Mouse (Mus musculus) liver, embryonic 14 days (tissue): Measurements from ENCODE around the gene Grm4. TPM values are rescaled to one million over a fixed set of nuclear protein-coding genes. Genes with fewer than 3 reads are reported as not detected.

Experiments
- polyA plus RNA-seq: library from polyadenylated mRNA; depleted of rRNA; stranded (reverse); fragments of >200 nt; gene quantifications from 2 replicates; pipeline ENCODE4 v1.2.3, GENCODE M21; 2012; rRNA removed

Grm4 gene
- 0.01 TPM in 1 of 2 replicates, not detected in the other for polyA plus RNA-seq

DNA sequence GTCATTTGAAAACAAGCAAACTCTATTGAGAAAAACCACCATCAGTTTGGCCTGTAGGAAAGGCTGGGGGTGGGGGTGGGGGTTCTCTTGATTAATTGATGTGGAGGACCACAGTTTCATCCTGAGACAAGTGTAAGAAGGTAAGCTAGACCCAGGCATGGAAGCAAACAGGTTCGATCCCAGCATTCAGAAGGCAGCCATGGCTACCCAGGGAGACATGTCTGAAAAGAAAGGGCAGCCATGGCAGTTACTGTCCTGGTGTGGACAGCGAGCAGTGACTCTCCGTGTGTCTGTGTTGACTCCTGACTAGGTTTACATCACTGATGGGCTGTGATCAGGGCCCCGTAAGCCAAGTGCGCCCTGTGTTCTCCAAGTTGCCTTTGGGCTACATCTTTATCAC is at the start of gene Grm4:
Grm4 (minus strand) TSS at position 101 of the 400 bp plus-strand sequence.

DNA sequence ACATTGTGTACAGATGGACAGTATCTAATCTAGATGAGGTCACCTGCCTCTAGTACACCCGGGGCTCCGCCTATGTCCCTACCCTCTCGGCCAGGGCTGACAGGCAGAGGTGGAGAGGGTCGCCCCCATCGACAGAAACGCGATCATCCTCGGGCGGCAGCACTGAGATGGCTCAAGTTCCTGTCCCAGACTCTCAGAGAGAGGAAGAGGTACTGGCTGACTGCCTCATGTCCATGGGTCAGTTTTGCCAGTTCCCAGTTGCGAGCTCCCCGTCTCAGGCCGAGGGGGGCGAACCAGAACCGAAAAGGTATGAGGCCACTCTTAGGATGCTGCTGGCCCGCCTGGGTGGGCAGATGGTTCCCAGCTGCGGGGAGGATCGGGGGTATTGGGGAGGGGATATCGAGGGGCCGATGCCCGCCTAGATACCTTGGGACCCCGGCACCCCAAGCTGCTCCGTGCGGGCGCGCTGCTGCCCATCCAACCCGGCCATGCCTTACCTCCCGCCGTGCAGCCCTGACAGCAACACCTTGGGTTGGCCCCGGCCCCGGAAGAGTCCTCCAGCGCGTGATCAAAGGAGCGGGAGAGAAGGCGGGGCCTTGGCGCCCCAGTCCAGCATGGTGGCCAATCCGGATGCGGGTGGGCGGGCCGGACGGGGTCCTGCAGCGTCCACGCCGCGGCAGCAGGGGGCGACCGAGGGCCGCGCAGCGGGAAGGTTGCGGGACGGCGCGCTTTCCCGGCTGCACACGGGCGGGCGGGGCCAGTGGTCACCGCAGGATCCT is 44.1 kb upstream of the Grm4 start, which contains the start of gene AI413582:
AI413582 (minus strand) TSS at position 594 of the 779 bp plus-strand sequence.

DNA sequence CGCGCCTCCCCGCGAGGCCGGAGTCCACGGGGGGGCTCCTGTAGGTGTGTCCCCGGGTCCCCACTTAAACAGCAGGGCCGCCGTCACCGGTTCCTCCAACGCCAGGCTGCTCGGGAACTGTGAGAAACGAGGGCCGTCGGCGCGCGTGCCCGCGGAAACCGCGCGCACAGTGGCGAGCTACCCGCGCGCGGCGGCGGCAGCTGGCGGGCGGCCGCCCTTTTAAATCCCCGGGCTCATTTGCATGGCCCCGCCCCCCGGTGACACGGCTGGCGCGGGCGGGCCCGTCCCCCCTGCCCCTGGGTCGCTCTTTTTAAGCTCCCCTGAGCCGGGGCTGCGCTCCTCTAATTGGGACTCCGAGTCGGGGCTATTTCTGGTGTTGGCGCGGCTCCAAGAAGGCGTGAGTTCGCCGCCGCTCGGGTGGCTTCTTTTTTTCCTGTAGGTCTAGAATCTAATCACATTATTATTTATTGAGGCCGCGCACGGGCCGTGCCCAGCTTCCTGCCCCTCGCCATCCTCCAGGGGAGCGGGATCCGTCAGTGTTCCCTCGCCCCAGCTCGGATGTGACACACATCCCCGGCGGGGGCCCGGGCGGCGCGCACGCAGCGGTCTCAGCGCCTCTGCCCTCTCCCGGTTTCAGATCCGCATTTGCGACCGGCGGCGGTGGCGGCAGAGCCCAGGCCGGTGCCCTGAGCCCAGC is 35.3 kb upstream of the Grm4 start, which contains the start of gene Hmga1:
Hmga1 (plus strand) TSS at position 183 of the 697 bp plus-strand sequence.

Other genes starting within 250 kb of the Grm4 start
- 161 and 166 TPM in 2 replicates for gene Hmga1, start 35.1 kb upstream of the Grm4 start, polyA plus RNA-seq
- gene AI413582, start 44.4 kb upstream of the Grm4 start, polyA plus RNA-seq, result 7.9 and 9.2 TPM in 2 replicates
- gene Nudt3, start 102.1 kb upstream of the Grm4 start, polyA plus RNA-seq, result 24.6 and 24.8 TPM in 2 replicates
- gene RPS10-NUDT3, start 113.8 kb upstream of the Grm4 start, polyA plus RNA-seq, result not detected in 2 replicates
- 1,116 and 1,190 TPM in 2 replicates for gene Rps10, start 115.3 kb upstream of the Grm4 start, polyA plus RNA-seq
- gene Pacsin1, start 134.1 kb upstream of the Grm4 start, polyA plus RNA-seq, result 0.07 and 0.10 TPM in 2 replicates
- 0.06 TPM in 1 of 2 replicates, not detected in the other for gene Spdef, start 207.6 kb upstream of the Grm4 start, polyA plus RNA-seq